Mouse (Mus musculus): ENCODE results near the gene Relt.

Gene Relt

GRCm38 (mm10) chr7:100876293-100876692, 13.0 kb upstream of the Relt start:
- DNase-seq (ENCODE audit: low read depth, low spot score) = no peak

GRCm38 (mm10) chr7:100875822-100876221, 12.6 kb upstream of the Relt start:
- DNase-seq (ENCODE audit: low read depth, low spot score) = no peak

GRCm38 (mm10) chr7:100873197-100873596, 10.0 kb upstream of the Relt start:
- no peak for DNase-seq (ENCODE audit: low read depth, low spot score)

GRCm38 (mm10) chr7:100871892-100872291, 8.6 kb upstream of the Relt start:
- no peak for DNase-seq (ENCODE audit: low read depth, low spot score)

- no peak for DNase-seq (ENCODE audit: low read depth, low spot score)
Measured at GRCm38 (mm10) chr7:100871355-100871754, 8.1 kb upstream of the Relt start.

- no peak for DNase-seq (ENCODE audit: low read depth, low spot score)
Measured at GRCm38 (mm10) chr7:100869877-100870629, 6.8 kb upstream of the Relt start.

GRCm38 (mm10) chr7:100868551-100868950, 5.3 kb upstream of the Relt start:
- DNase-seq (ENCODE audit: low read depth, low spot score) = no peak

GRCm38 (mm10) chr7:100867561-100867960, 4.3 kb upstream of the Relt start:
- no peak for DNase-seq (ENCODE audit: low read depth, low spot score)

GRCm38 (mm10) chr7:100866675-100867074, 3.4 kb upstream of the Relt start:
- DNase-seq (ENCODE audit: low read depth, low spot score) = peak; percentile 44

GRCm38 (mm10) chr7:100862353-100862752, 893 bp downstream of the Relt start:
- no peak for DNase-seq (ENCODE audit: low read depth, low spot score)

- no peak for DNase-seq (ENCODE audit: low read depth, low spot score)
Measured at GRCm38 (mm10) chr7:100861209-100861608, 2.0 kb downstream of the Relt start.

- DNase-seq (ENCODE audit: low read depth, low spot score) = no peak
Measured at GRCm38 (mm10) chr7:100860450-100860849, 2.8 kb downstream of the Relt start.

GRCm38 (mm10) chr7:100855795-100856573, 7.3 kb downstream of the Relt start:
- DNase-seq (ENCODE audit: low read depth, low spot score) = no peak

- no peak for DNase-seq (ENCODE audit: low read depth, low spot score)
Measured at GRCm38 (mm10) chr7:100855300-100855699, 7.9 kb downstream of the Relt start.

GRCm38 (mm10) chr7:100854861-100855260, 8.4 kb downstream of the Relt start:
- no peak for DNase-seq (ENCODE audit: low read depth, low spot score)

GRCm38 (mm10) chr7:100854137-100854814, 9.0 kb downstream of the Relt start:
- no peak for DNase-seq (ENCODE audit: low read depth, low spot score)

- no peak for DNase-seq (ENCODE audit: low read depth, low spot score)
Measured at GRCm38 (mm10) chr7:100853396-100853795, 9.8 kb downstream of the Relt start.

- no peak for DNase-seq (ENCODE audit: low read depth, low spot score)
Measured at GRCm38 (mm10) chr7:100851481-100852356, 11.5 kb downstream of the Relt start.

- DNase-seq (ENCODE audit: low read depth, low spot score) = no peak
Measured at GRCm38 (mm10) chr7:100849508-100849907, 13.7 kb downstream of the Relt start.

- DNase-seq (ENCODE audit: low read depth, low spot score) = peak; percentile 57
Measured at GRCm38 (mm10) chr7:100848744-100849143, 14.5 kb downstream of the Relt start.

GRCm38 (mm10) chr7:100847131-100847530, 16.1 kb downstream of the Relt start:
- DNase-seq (ENCODE audit: low read depth, low spot score) = no peak

Measured in telencephalon, adult 2 months (tissue).